Mouse (Mus musculus) erythroblast, adult 5-6 weeks (primary cell): Measurements from ENCODE around the gene Gm16223. TPM values are rescaled to one million over a fixed set of nuclear protein-coding genes. Genes with fewer than 3 reads are reported as not detected.

ENCODE experiments used
- ATAC-seq: replicated peaks from 2 replicates; pipeline ENCODE4 v1.8.0; 2016; ENCODE audit warnings: moderate number of reproducible peaks, mild to moderate bottlenecking, moderate TSS enrichment, inconsistent platforms; ENCODE audit not compliant: poor library complexity, low FRiP score, severe bottlenecking
- total RNA-seq, 2 experiments: library from RNA; stranded (forward) in 1 of 2; stranded (reverse) in 1 of 2; fragments of 150-400 nt in 1 of 2; fragments of 200-764, 138-1000 nt in 1 of 2; gene quantifications; 2 replicates each; pipeline versions ENCODE4 v1.2.3 to v1.2.4; 2015 to 2017; ENCODE audit warnings: low replicate concordance in 2 of 2

The Gm16223 gene
- total RNA-seq (2015; ENCODE audit: low replicate concordance) (not detected in 2 replicates), total RNA-seq (2017; ENCODE audit: low replicate concordance) (not detected in 2 replicates)

DNA sequence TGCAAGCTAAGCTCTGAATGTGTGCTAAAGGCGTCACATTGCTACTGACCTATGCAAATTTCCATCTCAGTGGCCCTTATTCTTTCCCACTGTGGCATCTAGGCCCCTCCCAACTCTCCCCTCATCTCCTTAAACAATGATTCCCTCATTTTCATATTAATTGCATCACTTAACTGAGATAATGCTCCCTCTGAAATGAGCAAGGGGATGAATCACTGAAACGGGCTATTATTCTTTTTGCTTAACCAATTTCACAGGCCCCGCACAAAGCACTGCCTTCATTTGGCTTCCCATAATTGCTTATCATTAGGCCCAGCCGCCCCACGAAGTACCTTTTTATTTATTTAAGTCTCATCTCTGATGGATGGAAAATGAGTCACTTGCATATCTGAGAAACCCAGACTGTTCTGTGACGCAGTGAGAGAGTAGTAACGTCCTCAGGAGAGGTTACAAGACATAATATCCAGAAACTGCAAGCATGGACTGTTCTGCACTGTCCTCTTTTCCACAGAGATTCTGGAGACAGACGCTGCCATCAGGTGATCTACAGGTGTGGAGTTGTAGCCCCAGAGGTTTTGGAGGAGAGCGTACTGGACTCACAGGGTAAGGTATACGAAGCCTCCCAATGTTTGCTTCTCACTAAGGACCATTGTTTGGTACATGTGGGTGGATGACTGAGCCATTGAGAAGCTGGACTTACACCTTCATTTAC is at the start of gene Gm16223:
Gm16223 (plus strand) TSS at position 485 of the 712 bp plus-strand sequence.
- ATAC-seq = no peak

GRCm38 (mm10) chr5:42022029-42022428 is 45.7 kb upstream of the Gm16223 start:
- no peak for ATAC-seq

GRCm38 (mm10) chr5:42023521-42023920 is 44.2 kb upstream of the Gm16223 start:
- ATAC-seq = no peak

- no peak for ATAC-seq
These were observed 31.2 kb upstream of the Gm16223 start for GRCm38 (mm10) chr5:42036388-42037082.

DNA sequence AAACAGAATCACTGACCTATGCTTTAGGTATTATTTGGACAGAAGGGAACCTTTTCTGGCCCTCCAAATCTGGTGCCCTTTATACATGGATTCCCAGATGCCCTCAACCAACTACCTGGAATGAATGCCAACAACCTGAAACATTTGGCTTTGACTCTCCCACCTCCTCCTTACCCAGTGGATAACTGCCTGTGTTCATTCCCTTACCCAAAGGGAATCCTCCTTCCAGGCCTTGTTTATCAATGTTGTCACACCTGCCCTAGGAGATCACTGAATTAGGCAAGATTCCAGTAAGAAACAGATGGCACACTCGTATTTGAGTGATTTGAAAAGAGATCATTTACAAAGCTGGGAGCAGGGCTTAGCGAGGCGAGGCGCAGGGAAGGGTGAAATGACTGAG is 13.1 kb upstream of the Gm16223 start:
- ATAC-seq = no peak

DNA sequence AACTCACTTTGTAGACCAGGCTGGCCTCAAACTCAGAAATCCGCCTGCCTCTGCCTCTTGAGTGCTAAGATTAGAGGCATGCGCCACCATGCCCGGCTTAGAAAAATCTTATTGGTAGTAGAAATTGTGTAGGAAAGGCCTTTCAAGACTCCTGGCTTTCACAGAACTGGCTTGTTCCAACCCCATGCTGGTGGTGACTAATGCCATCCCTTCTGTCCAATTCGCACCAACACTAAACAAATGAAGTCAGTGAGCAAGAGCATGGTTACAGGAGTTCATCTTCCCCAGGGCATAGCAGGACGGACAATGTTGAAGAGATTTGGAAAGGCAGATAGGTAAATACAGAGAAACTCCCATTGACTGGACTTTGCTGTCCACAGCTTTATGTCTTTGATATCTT is 12.6 kb upstream of the Gm16223 start:
- no peak for ATAC-seq

- ATAC-seq = no peak
These were observed 2.7 kb upstream of the Gm16223 start for GRCm38 (mm10) chr5:42065090-42065489.

DNA sequence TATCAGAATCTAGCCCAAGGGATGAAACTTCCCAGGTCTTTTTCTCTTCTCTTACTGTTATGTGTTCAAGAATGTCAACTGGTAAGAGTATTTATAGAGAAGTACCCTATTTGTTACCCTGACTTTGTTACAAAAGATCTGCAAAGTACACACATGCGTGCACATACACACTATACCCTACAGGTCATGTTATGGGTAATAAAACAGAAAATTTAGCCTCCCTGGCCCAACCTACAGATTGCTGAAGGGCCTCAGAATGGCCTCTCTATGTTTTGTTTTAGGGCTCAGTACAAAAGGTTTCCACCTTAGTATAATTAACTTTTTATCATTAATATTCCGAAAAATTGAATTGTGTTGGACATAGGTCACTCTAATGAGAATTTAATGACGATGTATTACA is 685 bp upstream of the Gm16223 start:
- no peak for ATAC-seq

- ATAC-seq = no peak
These were observed 424 bp downstream of the Gm16223 start for GRCm38 (mm10) chr5:42068188-42068579.

- no peak for ATAC-seq
These were observed 49.0 kb downstream of the Gm16223 start for GRCm38 (mm10) chr5:42116586-42117346.

DNA sequence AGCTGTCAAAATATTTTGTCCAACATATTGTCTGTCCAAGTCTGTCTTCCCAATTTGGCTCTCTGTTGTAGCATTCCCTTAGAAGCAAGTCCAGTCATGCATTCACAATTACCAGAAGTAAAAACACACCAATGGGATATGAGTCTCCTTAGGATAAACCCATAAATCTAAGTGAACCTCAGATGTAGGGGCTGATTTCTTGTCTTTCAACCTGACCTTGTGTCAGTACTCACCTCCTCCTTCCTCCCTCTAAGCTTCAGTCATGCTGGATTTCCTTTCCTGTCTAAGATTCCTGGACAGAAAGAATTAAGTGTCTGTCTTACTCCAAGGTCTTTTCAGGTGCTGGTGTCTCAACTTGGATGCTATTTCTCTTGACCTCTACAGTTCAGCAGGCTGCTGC is 57.8 kb downstream of the Gm16223 start:
- no peak for ATAC-seq

GRCm38 (mm10) chr5:42155626-42156025 is 87.9 kb downstream of the Gm16223 start:
- ATAC-seq = no peak

DNA sequence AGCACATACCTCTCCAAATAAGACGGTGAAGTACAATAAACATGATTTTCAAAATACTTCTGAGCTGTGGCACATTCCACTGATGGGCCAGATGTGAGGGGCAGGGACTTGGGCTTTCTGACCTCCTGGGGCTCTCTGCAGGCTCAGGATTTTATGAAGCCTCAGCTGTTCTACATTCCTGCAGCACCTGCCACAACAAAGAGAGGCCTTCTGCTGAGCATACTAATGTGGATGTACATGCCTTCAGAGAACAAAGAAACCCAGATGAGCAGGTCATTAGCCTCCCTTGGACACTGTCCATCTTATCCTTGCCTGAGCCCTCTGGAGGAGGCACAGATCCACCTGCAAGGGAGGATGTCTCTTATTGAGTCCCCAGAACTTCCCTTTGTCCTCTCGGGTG is 97.0 kb downstream of the Gm16223 start:
- no peak for ATAC-seq

GRCm38 (mm10) chr5:42166311-42166710 is 98.6 kb downstream of the Gm16223 start:
- no peak for ATAC-seq

GRCm38 (mm10) chr5:42168071-42168470 is 100.3 kb downstream of the Gm16223 start:
- ATAC-seq = no peak

DNA sequence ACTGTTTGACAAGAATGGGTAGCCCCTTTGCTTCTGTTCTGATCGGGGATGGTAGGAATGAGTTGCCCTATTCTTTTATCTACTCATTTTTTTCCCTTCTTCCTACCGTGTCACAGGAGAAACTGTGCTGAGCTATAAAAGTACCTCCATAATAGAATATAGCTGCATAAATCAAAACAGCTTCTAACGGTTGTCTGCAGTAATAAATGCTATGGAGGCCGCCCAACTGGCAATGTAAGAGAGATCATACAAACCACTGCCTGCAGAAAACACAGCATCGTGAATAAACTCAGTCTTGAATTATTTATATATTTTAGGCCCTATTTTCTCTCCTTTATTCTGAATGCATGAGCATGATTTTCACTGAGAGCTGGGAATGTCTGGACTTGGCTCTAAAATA is 101.0 kb downstream of the Gm16223 start:
- no peak for ATAC-seq

DNA sequence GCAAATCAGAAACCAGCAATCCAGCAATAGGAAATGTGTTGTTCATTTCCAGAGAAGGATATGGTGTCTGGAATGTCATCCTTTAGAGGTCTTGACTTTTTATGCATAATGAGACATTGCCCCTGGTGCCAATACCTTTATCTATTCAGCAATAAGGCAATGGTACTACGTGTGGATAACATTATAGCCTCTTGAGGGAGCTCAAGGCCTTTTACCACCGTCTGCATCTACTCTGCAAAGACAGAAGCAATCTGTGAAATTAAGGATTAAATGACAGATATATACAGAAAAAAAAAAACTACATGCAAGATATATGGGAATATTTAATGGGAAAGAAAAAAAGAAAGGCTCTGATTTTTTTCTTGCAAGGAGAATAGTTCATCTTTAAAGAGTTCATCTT is 106.3 kb downstream of the Gm16223 start:
- no peak for ATAC-seq

GRCm38 (mm10) chr5:42175424-42175823 is 107.7 kb downstream of the Gm16223 start:
- ATAC-seq = no peak

DNA sequence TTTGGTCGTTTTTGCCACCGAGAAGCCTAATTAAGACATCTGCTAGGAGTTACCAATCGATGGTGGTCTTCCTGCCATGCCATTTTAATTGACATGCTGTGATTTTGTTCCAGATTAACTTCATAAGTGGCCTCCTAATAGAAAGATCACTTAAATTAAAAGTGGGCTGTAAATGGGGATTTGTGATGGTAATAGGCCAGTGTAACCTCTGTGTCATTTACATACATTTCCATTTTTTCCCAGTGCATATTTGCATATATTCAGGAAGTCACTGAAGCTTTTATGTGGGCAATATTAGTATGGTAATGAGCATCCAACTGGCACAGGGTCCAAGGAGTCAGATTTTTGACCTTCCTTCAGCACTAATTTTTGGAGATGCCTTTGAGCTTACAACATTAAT is 130.7 kb downstream of the Gm16223 start:
- no peak for ATAC-seq

DNA sequence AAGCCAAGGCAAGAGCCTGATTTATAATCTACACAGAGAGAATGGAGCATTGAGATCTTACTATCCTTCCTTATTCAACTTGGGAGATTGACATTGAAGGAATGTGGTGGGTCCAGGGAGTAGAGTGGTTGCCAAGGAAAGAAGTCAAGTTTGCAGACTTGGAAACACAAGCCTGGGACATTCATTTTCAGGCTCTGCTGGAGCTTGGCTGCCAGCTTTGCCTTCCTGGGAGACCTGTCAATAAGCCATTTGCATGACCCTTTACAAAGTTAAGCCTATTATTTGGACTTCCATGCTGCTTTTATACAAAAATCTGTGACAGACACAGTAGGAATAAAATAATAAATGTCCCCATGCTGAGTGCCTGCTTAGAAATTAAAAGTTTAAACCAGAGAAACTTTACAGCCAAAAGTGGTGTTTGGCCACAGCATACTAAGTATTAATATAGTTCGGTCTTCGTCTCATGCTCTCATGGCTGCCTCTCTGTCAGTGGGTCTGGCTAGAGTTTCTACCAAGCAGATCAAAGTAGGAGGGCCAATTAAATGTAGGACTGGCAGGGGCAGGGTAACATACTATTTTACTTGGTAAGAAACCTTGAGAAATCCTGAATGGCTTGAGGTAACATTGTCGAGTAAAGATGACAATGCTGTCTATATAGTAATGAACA is 139.8 kb downstream of the Gm16223 start:
- no peak for ATAC-seq
